Mouse (Mus musculus) CD4-positive, CD25-positive, alpha-beta regulatory T cell, adult 9 weeks (primary cell): ENCODE measurements around the gene Olfml1. TPM values are rescaled to one million over a fixed set of nuclear protein-coding genes. Genes with fewer than 3 reads are reported as not detected.

ENCODE experiments used
- polyA plus RNA-seq: library from polyadenylated mRNA; unstranded; fragments of 100-300 nt; shearing (Covaris generic); gene quantifications from one replicate; pipeline ENCODE4 v1.2.1, GENCODE M21; 2017

Olfml1 gene
- not detected for polyA plus RNA-seq

DNA sequence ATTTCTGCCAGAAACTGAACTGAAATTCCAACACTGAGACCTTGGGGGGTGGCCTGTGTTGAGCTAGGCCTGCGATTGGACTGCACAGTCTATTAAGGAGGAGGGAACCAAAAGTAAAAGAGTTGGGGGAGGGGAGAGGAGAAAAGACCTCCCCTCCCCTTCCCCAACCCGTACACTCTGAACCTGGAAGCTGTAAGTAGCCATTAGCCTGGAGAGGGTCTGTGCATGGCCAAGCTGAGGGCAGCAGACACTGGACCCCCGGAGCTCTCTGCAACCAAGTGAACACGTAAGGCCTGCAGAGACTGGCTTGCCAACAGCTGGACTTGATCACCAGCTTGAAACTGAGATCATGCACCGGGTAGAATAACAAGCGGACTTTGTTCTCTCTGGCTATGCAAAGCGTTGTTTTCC is at the start of gene Olfml1:
Olfml1 (plus strand) TSS at position 186 of the 411 bp plus-strand sequence.

GRCm38 (mm10) chr7:107594857-107595402 is 27.7 kb downstream of the Olfml1 start, which contains the start of gene Ppfibp2:
TSS of gene Ppfibp2 (plus strand) at chr7:107595207.

GRCm38 (mm10) chr7:107625061-107625460 is 57.8 kb downstream of the Olfml1 start, which contains the start of gene 5330417H12Rik:
TSS of gene 5330417H12Rik (minus strand) at chr7:107625161.

Other genes with a start within 250 kb of the Olfml1 start
- not detected for gene Syt9, start 196.7 kb upstream of the Olfml1 start, polyA plus RNA-seq
- 0.82 TPM for gene Ppfibp2, start 27.8 kb downstream of the Olfml1 start, polyA plus RNA-seq
- gene 5330417H12Rik, start 57.7 kb downstream of the Olfml1 start, polyA plus RNA-seq: not detected
- not detected for gene Cyb5r2, start 190.6 kb downstream of the Olfml1 start, polyA plus RNA-seq
- not detected for gene Ovch2, start 233.8 kb downstream of the Olfml1 start, polyA plus RNA-seq
- gene Olfr467, start 244.8 kb downstream of the Olfml1 start, polyA plus RNA-seq: not detected